Mouse (Mus musculus): ENCODE measurements around the gene Arglu1.

The Arglu1 gene

DNA sequence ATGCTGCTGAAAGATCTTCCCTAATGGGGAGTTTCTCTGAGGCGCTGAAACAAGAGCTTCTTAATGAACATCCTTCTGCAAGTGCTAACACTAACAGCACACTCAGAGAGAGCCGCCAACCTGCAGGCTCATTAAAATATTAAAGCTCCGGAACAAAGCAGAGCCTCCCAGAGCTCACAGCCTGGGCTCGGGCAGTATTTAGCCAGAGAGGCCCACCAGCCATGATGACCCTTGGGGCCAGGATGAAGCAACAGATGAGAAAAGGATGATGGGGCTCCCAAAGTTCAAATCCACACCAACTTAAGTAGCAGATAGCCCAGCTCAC, 50.1 kb downstream of the Arglu1 start:
- in situ Hi-C loops (cut with MboI; ENCODE audit: low pct_unique_long_range_greater_than_20kb in 1 of 2, low sequenced_read_pairs in 2 of 2, unreplicated experiment in 1 of 2): no loop called here

DNA sequence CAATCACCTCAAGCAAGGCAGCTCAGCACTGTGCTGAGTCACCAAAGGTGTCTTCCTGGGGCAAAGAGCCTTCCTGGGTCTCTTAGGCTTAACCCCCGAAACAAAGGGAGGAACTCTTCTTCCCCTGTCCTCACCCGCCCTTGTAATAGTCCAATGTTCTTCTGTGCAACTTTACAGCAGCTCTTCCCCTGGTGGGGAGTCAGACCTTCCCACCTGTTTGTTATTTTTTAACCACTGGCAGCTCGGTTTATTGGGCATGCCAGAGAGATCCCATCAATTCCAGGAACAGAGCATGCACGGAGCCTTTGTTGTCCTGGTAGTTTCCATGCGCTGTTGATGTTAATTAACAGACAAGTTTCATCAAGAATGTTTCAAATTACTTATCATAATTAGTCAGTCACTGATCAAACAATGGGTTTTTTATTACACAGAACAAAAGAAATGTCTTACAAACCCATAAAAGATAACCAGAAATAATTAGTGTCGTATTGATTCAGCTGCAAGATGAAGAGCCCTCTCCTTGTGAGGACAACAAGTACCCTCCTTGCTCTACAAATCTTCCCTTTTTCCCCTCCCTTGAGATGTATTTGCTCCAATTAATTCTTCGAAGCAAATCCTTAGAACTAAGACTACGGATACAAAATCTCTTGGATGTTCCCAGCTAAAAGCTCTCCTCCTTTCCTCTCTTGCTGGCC, 50.6 kb downstream of the Arglu1 start:
- in situ Hi-C loops (cut with MboI; ENCODE audit: low pct_unique_long_range_greater_than_20kb in 1 of 2, low sequenced_read_pairs in 2 of 2, unreplicated experiment in 1 of 2): no loop called here

DNA sequence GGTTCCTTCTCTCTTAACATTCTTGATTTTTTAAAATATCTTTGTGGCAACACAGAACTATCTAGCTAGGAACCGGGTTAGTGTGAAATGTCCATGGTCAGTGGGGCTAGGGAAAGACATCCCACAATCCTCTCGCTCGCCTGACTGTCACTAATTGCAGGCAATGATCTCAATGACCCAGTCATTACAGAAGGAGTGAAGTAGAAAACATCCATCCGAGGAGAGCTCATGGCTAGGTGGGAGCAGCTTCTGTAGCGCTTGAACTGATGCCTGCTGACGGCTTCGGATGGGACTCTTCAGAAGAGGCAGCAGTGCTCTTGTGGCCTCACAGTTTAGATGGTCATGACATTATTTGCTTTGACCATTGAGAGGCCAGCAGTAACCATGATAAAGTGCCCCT, 58.9 kb downstream of the Arglu1 start:
- in situ Hi-C loops (cut with MboI; ENCODE audit: low pct_unique_long_range_greater_than_20kb in 1 of 2, low sequenced_read_pairs in 2 of 2, unreplicated experiment in 1 of 2): no loop called here

DNA sequence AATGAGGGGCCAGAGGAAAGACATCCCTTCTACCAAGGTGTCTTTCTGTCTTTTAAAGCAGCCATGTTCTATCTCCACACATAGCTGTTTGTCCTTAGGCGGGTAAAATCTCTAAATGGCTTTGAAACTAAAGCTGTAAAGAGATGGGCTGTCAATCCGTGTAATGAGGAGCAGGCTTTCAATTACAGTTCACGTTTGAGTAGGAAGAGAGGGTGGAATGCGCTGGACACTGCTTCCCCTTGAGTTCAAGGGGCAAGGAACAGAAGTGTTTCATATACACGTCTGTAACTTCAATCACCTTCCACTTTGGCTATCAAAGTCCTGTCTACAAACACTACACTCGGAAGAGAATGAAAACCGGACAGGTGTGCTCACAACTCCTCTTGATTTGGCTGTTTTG, 66.3 kb downstream of the Arglu1 start:
- in situ Hi-C loops (cut with MboI; ENCODE audit: low pct_unique_long_range_greater_than_20kb in 1 of 2, low sequenced_read_pairs in 2 of 2, unreplicated experiment in 1 of 2): no loop called here

DNA sequence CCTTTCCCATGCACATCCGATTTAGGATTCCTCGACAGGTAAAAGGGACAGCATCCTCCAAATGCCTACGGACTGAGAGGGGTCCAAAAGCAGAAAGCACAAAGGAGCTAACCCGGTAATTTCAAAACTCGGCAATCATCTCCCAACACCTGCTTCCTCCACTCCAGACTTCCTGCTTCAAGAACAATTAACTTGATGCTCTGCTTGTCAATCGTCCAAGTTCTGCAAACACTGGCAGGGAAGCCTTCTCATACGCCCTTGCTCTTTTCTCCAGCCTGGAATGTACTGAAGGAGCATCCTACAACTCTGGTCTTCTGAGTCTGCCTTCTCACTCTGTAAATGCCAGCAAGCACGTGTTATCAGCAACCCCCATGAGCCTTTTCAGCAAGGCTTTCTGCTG, 66.8 kb downstream of the Arglu1 start:
- in situ Hi-C loops (cut with MboI; ENCODE audit: low pct_unique_long_range_greater_than_20kb in 1 of 2, low sequenced_read_pairs in 2 of 2, unreplicated experiment in 1 of 2): no loop called here

DNA sequence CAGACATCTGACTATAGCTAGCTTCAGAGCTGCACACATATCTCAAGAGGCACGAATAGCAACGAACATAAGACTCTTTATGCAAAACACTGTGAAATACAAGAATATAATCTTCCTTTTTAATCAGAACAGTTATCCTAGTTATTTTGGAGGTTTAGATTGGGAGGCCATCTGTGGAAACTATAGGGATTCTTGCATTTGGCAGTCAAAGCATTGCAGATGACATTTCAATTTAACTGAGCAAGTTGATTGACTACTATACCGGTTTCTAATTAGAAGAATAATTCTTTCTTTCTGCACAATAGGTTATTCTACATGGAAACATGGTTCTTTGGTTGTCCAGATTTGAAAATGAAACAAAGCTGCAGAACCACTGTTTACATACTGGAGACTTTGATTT, 67.8 kb downstream of the Arglu1 start:
- in situ Hi-C loops (cut with MboI; ENCODE audit: low pct_unique_long_range_greater_than_20kb in 1 of 2, low sequenced_read_pairs in 2 of 2, unreplicated experiment in 1 of 2): no loop called here

DNA sequence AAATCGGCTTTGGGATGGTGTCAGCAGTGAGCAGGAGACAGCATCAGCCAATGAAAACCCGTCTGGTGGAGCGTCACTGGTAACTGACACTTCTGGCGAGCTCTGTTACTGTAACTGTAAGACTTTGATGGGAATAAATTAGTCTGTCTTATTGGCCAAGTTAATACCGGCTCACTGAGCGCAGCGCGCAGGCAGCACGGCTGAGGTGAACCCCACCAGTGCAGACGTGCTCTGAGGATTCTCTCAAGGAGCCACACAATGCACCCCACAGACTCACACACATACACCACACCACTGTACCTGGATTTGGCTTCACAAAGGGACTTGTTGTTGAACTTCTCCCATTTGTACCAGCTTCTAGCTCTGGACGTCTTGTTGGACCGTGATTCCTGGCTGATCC, 68.3 kb downstream of the Arglu1 start:
- in situ Hi-C loops (cut with MboI; ENCODE audit: low pct_unique_long_range_greater_than_20kb in 1 of 2, low sequenced_read_pairs in 2 of 2, unreplicated experiment in 1 of 2): no loop called here

DNA sequence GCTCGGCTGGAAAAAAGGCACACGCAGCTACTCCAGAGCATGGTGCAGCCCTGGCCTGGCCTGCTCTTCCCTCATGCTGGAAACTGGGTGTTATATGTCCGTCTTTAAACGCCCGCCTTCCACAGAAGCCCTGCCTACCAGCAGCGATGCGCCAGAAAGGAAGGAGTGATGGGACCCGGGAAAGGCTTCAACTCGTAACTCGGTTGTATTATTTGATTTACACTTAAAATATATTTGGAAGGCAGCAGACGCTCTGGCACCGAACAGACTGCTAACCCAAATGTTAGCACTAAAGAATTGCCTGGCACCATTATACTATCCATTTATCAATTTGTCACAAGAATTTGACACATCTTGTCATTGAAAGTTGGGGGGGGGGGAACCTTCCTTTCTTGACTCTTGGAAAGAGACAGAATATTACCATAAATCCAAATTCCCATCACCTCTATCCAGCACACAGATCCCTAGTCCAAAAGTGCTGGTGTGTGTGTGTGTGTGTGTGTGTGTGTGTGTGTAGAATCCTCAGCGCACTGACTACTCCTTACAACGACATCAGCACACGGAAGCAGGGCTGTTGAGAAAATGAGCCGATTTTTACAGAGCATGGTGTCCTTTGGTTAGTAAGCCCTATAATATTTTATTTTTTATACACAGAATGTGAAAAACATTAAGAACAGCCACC, 68.9 kb downstream of the Arglu1 start:
- in situ Hi-C loops (cut with MboI; ENCODE audit: low pct_unique_long_range_greater_than_20kb in 1 of 2, low sequenced_read_pairs in 2 of 2, unreplicated experiment in 1 of 2): no loop called here

DNA sequence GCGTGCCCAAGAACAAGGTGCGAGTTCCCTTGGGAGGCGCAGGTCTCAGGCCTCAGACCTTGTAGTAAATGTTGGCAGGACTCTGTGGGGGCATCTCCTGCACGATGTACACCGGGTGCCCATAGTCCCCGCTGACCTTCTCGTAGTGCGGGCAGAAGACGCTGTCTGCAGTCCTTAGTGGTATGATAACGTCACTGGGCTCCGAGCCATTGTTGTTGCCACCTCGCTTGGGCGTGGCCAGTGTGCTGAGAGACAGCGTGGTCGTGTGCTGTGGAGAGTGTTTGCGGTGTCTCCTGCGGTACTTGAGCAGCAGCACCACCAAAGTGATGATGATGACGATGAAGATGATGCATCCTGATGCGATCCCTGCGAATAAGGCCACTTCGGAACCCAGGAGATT, 69.8 kb downstream of the Arglu1 start:
- in situ Hi-C loops (cut with MboI; ENCODE audit: low pct_unique_long_range_greater_than_20kb in 1 of 2, low sequenced_read_pairs in 2 of 2, unreplicated experiment in 1 of 2): no loop called here

DNA sequence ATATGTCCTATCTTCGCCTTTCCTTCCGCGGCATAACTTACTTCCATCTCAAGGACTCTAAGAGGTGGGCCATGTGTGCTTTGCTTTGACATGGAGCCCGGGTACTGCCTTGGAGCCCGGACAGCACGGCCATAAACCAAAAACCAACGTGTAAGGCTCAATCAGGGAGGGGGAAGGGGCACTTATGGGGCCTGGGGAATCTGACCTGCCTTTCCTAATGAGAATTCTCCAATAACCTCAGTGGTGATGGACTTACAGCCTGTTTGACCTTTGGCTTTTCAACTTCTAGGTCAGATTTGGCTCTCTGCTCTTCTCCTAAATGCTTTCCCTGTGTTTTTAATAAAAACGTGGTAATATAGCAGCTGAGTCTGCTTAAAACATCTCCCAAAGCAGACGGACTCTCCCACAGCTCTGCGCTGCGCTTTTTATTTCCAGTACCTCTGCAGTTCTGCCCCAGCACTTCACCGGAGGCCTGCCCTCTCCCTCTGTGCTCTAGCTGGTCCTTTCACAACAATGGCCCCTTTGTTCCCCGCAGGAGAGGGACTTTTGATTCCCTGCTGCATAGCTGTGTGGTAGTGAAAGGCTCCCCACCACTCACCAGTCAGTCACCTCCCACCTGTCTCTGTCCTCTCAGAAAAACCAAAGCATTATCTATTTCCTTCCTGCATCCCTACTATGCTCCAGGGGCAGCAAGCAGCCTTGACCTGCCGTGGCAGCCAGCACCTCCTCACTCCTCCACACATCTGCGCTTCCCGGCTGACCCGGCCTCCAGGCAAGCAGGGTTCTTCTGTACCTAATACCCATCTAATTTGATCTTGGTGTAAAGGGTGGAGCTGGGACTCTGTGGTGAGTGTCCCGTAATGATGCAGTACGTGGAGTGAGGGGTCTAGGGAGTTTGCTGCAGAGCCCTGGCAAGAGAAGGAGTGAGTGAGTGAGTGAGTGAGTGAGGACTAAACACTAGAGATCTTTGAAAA, 70.8 kb downstream of the Arglu1 start:
- in situ Hi-C loops (cut with MboI; ENCODE audit: low pct_unique_long_range_greater_than_20kb in 1 of 2, low sequenced_read_pairs in 2 of 2, unreplicated experiment in 1 of 2): no loop called here
